ENCODE assay signal across 10 mouse cellular contexts in genomic region chr5:64327212-64327902, GRCm38 (mm10).
DNase-seq lines count a peak whose midpoint lies in the region; ATAC-seq lines count a peak whose summit lies in the region.
"Had no signal": no experiment of that assay in that cellular context is flagged by ENCODE, and none has a peak within 500 bp of the region (broad histone marks: within the 10 kb centered on the region; RNA-seq: fewer than 3 reads in every experiment).

No protein-coding gene starts in this region.

- H3K36me3 ChIP-seq in heart, embryonic 13.5 days: peaks cover 46% of the 10 kb centered on the region
- H3K36me3 ChIP-seq in heart, embryonic 11.5 days (ENCODE audit: control insufficient read depth, insufficient read depth, low read length): peaks cover 14% of the 10 kb centered on the region
- H3K36me3 ChIP-seq in embryonic facial prominence, embryonic 11.5 days (replicated peaks; ENCODE audit: control insufficient read depth, insufficient read depth, low read depth, low read length): no peaks in the 10 kb centered on the region; the same call in 1 of the 2 replicates
- 0 out of 2 replicates have a peak, but pooled peaks cover 4% of the 10 kb centered on the region for H3K36me3 ChIP-seq in liver, embryonic 15.5 days (replicated peaks)
- H3K36me3 ChIP-seq: hindbrain, embryonic 15.5 days had no signal

- WGBS in heart, embryonic 13.5 days: 80% methylated on average over 7 of the region's 7 CpGs
- WGBS in heart, embryonic 11.5 days (ENCODE audit: insufficient replicate concordance): 82% methylated on average over 7 of the region's 7 CpGs
- 56% methylated on average over 7 of the region's 7 CpGs for WGBS in embryonic facial prominence, embryonic 11.5 days
- 68% methylated on average over 7 of the region's 7 CpGs for WGBS in liver, embryonic 15.5 days (ENCODE audit: insufficient replicate concordance)

- H3K9me3 ChIP-seq in heart, embryonic 13.5 days: no peaks in the 10 kb centered on the region
- H3K9me3 ChIP-seq in heart, embryonic 11.5 days (replicated peaks; ENCODE audit: control insufficient read depth, low read length): no peaks in the 10 kb centered on the region
- H3K9me3 ChIP-seq in embryonic facial prominence, embryonic 11.5 days (replicated peaks; ENCODE audit: control insufficient read depth, low read length): no peaks in the 10 kb centered on the region
- H3K9me3 ChIP-seq in liver, embryonic 15.5 days (replicated peaks): no peaks in the 10 kb centered on the region
- H3K9me3 ChIP-seq: hindbrain, embryonic 15.5 days had no signal

- ATAC-seq in heart, embryonic 13.5 days (ENCODE audit: extremely low read depth, insufficient number of reproducible peaks, low FRiP score, low TSS enrichment): no peak
- no peak for ATAC-seq in heart, embryonic 11.5 days (replicated peaks; ENCODE audit: insufficient number of reproducible peaks, low FRiP score, low TSS enrichment)
- ATAC-seq in embryonic facial prominence, embryonic 11.5 days (replicated peaks; ENCODE audit: insufficient number of reproducible peaks, low FRiP score, low TSS enrichment, low read depth): no peak
- ATAC-seq in liver, embryonic 15.5 days (ENCODE audit: insufficient read depth): no peak
- ATAC-seq in erythroblast, adult 5-6 weeks (replicated peaks; ENCODE audit: low FRiP score, poor library complexity, severe bottlenecking): no peak

- peak overlapping the region; percentile 65; the same call in 1 of the 2 replicates for H3K27ac ChIP-seq in heart, embryonic 13.5 days (replicated peaks)
- no peak overlapping the region for H3K27ac ChIP-seq in heart, embryonic 11.5 days (ENCODE audit: low read depth, low read length)
- no peak overlapping the region for H3K27ac ChIP-seq in embryonic facial prominence, embryonic 11.5 days (replicated peaks; ENCODE audit: low read depth, low read length)
- peak overlapping the region; percentile 53; the same call in 1 of the 2 replicates for H3K27ac ChIP-seq in liver, embryonic 15.5 days (replicated peaks)

- no peaks in the 10 kb centered on the region for H3K27me3 ChIP-seq in heart, embryonic 13.5 days (replicated peaks)
- no peaks in the 10 kb centered on the region for H3K27me3 ChIP-seq in heart, embryonic 11.5 days (ENCODE audit: control insufficient read depth, insufficient read depth, low read length)
- H3K27me3 ChIP-seq in embryonic facial prominence, embryonic 11.5 days (ENCODE audit: control insufficient read depth, insufficient read depth, low read length): no peaks in the 10 kb centered on the region
- H3K27me3 ChIP-seq in liver, embryonic 15.5 days: no peaks in the 10 kb centered on the region
- H3K27me3 ChIP-seq: hindbrain, embryonic 15.5 days had no signal

- H3K9ac ChIP-seq in heart, embryonic 13.5 days: no peak overlapping the region
- H3K9ac ChIP-seq in heart, embryonic 11.5 days (ENCODE audit: low read depth, low read length): no peak overlapping the region
- no peak overlapping the region for H3K9ac ChIP-seq in embryonic facial prominence, embryonic 11.5 days (replicated peaks; ENCODE audit: low read length)
- H3K9ac ChIP-seq in liver, embryonic 15.5 days: no peak overlapping the region
- H3K9ac ChIP-seq: hindbrain, embryonic 15.5 days had no signal

- DNase-seq in ZHBTc4 (ENCODE audit: low read depth, low spot score): peak; percentile 63
- peak; percentile 8 for DNase-seq in embryonic facial prominence, embryonic 11.5 days (ENCODE audit: low spot score)
- DNase-seq in right cerebral cortex, postnatal 4 days: no peak
- DNase-seq in right cerebral cortex, postnatal 25 days: no peak
- DNase-seq: lung, postnatal 36 days had no signal

- H3K4me3 ChIP-seq in heart, embryonic 13.5 days: no peak overlapping the region
- H3K4me3 ChIP-seq in heart, embryonic 11.5 days (ENCODE audit: low read depth, low read length): no peak overlapping the region
- H3K4me3 ChIP-seq in embryonic facial prominence, embryonic 11.5 days (ENCODE audit: low read depth, low read length): no peak overlapping the region
- H3K4me3 ChIP-seq in liver, embryonic 15.5 days (replicated peaks): no peak overlapping the region
- H3K4me3 ChIP-seq: hindbrain, embryonic 15.5 days had no signal

- peaks cover 32% of the 10 kb centered on the region for H3K4me1 ChIP-seq in heart, embryonic 13.5 days
- H3K4me1 ChIP-seq in heart, embryonic 11.5 days (ENCODE audit: control insufficient read depth, insufficient read depth, low read length): peaks cover 8% of the 10 kb centered on the region; the same call in 1 of the 2 replicates
- H3K4me1 ChIP-seq in embryonic facial prominence, embryonic 11.5 days (ENCODE audit: control insufficient read depth, insufficient read depth, low read length): peaks cover 2% of the 10 kb centered on the region; the same call in 1 of the 2 replicates
- peaks cover 21% of the 10 kb centered on the region for H3K4me1 ChIP-seq in liver, embryonic 15.5 days (replicated peaks)

- no peak overlapping the region for H3K4me2 ChIP-seq in heart, embryonic 13.5 days
- no peak overlapping the region for H3K4me2 ChIP-seq in heart, embryonic 11.5 days
- no peak overlapping the region for H3K4me2 ChIP-seq in embryonic facial prominence, embryonic 11.5 days (ENCODE audit: low read depth, low read length)
- no peak overlapping the region for H3K4me2 ChIP-seq in liver, embryonic 15.5 days
- H3K4me2 ChIP-seq: hindbrain, embryonic 15.5 days had no signal

Comparison
In these comparisons a context has a peak if more than half of its experiments do, and no peak if none do; other contexts are left out.
1. H3K27ac ChIP-seq: peak in heart, embryonic 13.5 days (single experiment) and liver, embryonic 15.5 days (single experiment); none in heart, embryonic 11.5 days (single experiment) and embryonic facial prominence, embryonic 11.5 days (single experiment).
2. DNase-seq: peak in ZHBTc4 (single experiment) and embryonic facial prominence, embryonic 11.5 days (single experiment); none in right cerebral cortex, postnatal 4 days (single experiment) and right cerebral cortex, postnatal 25 days (single experiment).